Mouse (Mus musculus) lung, embryonic 16.5 days (tissue): ENCODE data around the gene Cabcoco1. TPM values are rescaled to one million over a fixed set of nuclear protein-coding genes. Genes with fewer than 3 reads are reported as not detected.
A peak's percentile ranks its signal among the peaks of the same experiment; 100 is the strongest.

Experiments used
- ATAC-seq: fragments of 200-750 bp; cut with Nextera tagmentation; 2 replicates; pipeline ENCODE4 v1.8.0; 2017; ENCODE audit warnings: low read depth, mild to moderate bottlenecking, moderate library complexity
- H3K27ac ChIP-seq: fragments of 300-500 bp; sonication (generic); 2 replicates; pipeline ENCODE4 v1.5.1; 2014; ENCODE audit warnings: mild to moderate bottlenecking, control low read depth, low read length
- H3K27me3 ChIP-seq: fragments of 300-500 bp; sonication (generic); 2 replicates; pipeline ENCODE4 v1.6.1; 2014; ENCODE audit warnings: low read depth, low read length, mixed read lengths; ENCODE audit not compliant: control insufficient read depth, insufficient read depth
- H3K36me3 ChIP-seq: fragments of 300-500 bp; sonication (generic); 2 replicates; pipeline ENCODE4 v1.6.1; 2014; ENCODE audit warnings: low read length; ENCODE audit not compliant: control insufficient read depth, insufficient read depth
- H3K4me1 ChIP-seq: fragments of 300-500 bp; sonication (generic); replicated peaks from 2 replicates; pipeline ENCODE4 v1.6.1; 2014; ENCODE audit warnings: low read length, mixed read lengths; ENCODE audit not compliant: control insufficient read depth, insufficient read depth
- H3K4me2 ChIP-seq: fragments of 300-500 bp; sonication (generic); 2 replicates; pipeline ENCODE4 v1.6.1; 2014; ENCODE audit warnings: low read depth, low read length, control low read depth
- H3K4me3 ChIP-seq: fragments of 300-500 bp; sonication (generic); 2 replicates; pipeline ENCODE4 v1.5.1; 2014; ENCODE audit warnings: mild to moderate bottlenecking, low read length, control low read depth
- H3K9ac ChIP-seq: fragments of 300-500 bp; sonication (generic); 2 replicates; pipeline ENCODE4 v1.6.1; 2014; ENCODE audit warnings: low read length, control low read depth
- H3K9me3 ChIP-seq: fragments of 300-500 bp; sonication (generic); 2 replicates; pipeline ENCODE4 v1.6.1; 2016; ENCODE audit warnings: low read length; ENCODE audit not compliant: control insufficient read depth
- WGBS: fragments of 180-500 bp; shearing (Covaris S2); extraction: QIAGEN DNeasy Blood & Tissue Kit; methylation state at CpG from one replicate; pipeline ENCODE4 v1.1.7; 2014; 5-methylcytosine and 5-hydroxymethylcytosine counted together
- polyA plus RNA-seq: library from polyadenylated mRNA; unstranded; fragments of >200 nt; fragmentation: Nextera tagmentation; extraction: Ambion mirVana; gene quantifications from 2 replicates; pipeline ENCODE4 v1.2.1, GENCODE M21; 2015

The Cabcoco1 gene
- polyA plus RNA-seq, 1 experiment from 2014 or later, result 11.0 TPM

DNA sequence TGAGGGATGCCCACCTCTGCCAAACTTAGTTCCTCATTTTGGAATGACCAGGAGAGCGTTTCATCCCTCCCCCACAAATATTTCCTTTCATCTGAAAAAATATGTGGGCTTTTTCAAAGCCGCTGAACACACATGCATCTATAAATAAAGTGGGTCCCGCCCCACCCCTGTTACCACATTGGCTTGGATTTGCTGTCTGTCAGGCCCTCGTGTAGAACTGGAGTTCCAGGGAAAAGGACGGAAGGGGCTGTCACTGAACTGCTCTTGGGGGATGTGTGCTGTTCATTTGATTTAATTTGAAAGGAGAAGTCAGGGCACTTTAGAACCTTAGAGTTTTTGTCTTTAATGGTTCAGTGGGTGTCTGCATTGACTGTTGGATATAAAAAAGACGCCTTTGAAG, 50.9 kb downstream of the Cabcoco1 start:
- ATAC-seq, result peak; percentile 73
- Histone ChIP-seq H3K9ac (no peak overlapping the region), H3K27ac (peak overlapping the region; percentile 72), H3K27me3 (no peaks in the 10 kb centered on the region), H3K9me3 (no peaks in the 10 kb centered on the region), H3K36me3 (no peaks in the 10 kb centered on the region), H3K4me1 (peaks cover 7% of the 10 kb centered on the region; the same call in 1 of the 2 replicates), H3K4me3 (no peak overlapping the region), H3K4me2 (no peak overlapping the region)
- WGBS, result 48% methylated on average over 6 of the region's 6 CpGs

DNA sequence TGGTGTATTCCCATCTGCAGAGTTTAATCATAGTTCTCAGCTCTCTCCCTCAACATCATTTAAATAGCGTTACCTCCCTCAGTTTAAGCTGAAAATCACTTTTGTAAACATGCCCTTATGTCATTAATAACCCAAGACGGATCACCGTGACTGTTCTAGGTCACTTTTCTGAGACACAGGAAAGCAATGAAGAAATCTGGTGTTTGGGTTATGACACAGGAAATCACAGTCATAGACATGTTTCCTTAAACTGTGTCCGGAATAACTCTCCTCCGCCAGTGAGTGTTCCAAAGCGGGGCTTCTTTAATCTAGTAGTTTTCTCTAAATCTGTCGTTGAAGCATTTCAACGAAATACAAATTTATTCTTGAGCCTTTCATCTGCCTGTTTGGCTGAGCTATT, 68.9 kb downstream of the Cabcoco1 start:
- ATAC-seq, result peak; percentile 51

DNA sequence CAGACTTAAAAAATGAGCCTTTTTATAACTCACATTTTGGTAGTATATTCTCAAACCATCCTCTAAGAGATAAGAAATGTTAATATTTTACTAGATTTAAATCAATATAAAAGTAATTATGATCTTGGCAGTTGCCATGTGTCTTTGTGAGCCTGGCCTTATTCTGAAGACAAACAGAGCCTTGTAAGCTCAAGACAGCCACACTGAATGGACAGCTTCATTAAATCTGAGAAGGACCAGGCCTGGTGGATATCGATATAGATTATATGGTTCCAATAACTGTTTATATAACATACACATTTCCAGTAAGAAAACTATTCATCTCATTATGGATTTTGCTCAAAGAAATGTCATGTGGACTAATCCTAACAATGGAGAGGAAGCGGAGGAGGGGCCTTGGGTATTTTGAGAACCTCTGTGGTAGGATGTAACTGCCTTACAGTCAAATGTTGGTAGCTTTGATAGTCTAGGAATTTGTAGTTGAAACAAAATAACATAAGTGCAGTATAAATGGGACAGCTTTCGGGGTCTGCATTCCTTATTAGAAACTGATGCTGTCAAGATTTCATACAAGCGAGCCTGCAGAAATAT, 75.9 kb downstream of the Cabcoco1 start:
- Histone ChIP-seq H3K27ac (no peak overlapping the region), H3K27me3 (no peaks in the 10 kb centered on the region), H3K9ac (no peak overlapping the region), H3K4me1 (peaks cover 7% of the 10 kb centered on the region; the same call in 1 of the 2 replicates), H3K4me2 (no peak overlapping the region), H3K4me3 (no peak overlapping the region), H3K9me3 (no peaks in the 10 kb centered on the region), H3K36me3 (no peaks in the 10 kb centered on the region)
- no peak for ATAC-seq
- WGBS, result 64% methylated on average over 4 of the region's 4 CpGs

More for the DNA sequence above, 68.9 kb downstream of the Cabcoco1 start:
- no peaks in the 10 kb centered on the region for H3K27me3 ChIP-seq
- H3K4me1 ChIP-seq, result peaks cover 6% of the 10 kb centered on the region; the same call in 1 of the 2 replicates
- WGBS, result 34% methylated on average over 8 of the region's 8 CpGs
- no peak overlapping the region for H3K27ac ChIP-seq
- H3K36me3 ChIP-seq, result no peaks in the 10 kb centered on the region
- no peak overlapping the region for H3K9ac ChIP-seq
- H3K4me2 ChIP-seq, result no peak overlapping the region
- no peaks in the 10 kb centered on the region for H3K9me3 ChIP-seq
- no peak overlapping the region for H3K4me3 ChIP-seq

DNA sequence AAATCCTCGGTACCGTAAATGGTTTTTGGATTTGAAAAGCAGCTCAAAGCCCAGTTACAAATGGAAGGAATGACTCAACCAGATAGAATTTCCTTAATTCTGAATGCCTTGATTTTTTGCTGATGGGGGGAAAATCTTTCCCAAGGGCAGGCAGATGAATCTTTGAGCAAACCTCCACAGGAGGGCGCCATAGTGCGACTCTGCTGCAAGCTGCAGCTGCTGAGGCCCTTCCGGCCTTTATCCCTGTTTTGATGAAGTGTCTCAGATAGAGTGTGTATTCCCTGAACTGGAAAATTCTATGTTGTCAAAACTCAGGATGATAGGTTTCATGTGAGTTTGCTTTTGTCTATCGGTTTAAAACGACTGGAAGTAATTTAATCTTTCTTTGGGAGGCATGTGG, 76.8 kb downstream of the Cabcoco1 start:
- WGBS, result 18% methylated on average over 7 of the region's 7 CpGs
- Histone ChIP-seq H3K9me3 (no peaks in the 10 kb centered on the region), H3K4me3 (no peak overlapping the region), H3K9ac (no peak overlapping the region), H3K27ac (no peak overlapping the region), H3K27me3 (no peaks in the 10 kb centered on the region), H3K4me2 (no peak overlapping the region), H3K4me1 (peaks cover 7% of the 10 kb centered on the region; the same call in 1 of the 2 replicates), H3K36me3 (no peaks in the 10 kb centered on the region)
- ATAC-seq, result peak; percentile 72; the same call in 1 of the 2 replicates

DNA sequence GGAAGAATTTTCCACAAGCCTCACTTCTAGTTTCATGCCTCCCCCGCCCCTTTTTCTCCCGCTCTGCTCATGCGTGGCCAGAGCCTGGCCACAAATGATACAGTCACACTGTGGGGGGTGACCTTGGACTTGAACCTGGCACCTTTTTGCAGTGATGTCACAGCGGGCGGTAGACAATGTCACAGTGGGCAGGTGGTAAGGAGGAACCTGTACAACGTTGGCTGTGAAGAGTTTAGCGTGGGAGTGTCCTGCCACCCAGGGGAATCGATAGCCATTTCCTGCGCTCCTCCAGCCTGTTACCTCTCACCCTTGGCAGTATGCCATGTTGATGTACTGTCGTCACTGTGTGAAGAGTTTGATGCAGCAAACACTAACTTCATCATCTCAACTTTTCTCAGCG, 81.9 kb downstream of the Cabcoco1 start:
- Histone ChIP-seq H3K36me3 (no peaks in the 10 kb centered on the region), H3K9me3 (no peaks in the 10 kb centered on the region), H3K27me3 (no peaks in the 10 kb centered on the region), H3K9ac (no peak overlapping the region), H3K4me3 (no peak overlapping the region), H3K4me1 (peaks cover 7% of the 10 kb centered on the region; the same call in 1 of the 2 replicates), H3K4me2 (no peak overlapping the region), H3K27ac (no peak overlapping the region)
- WGBS, result 64% methylated on average over 11 of the region's 11 CpGs
- no peak for ATAC-seq

DNA sequence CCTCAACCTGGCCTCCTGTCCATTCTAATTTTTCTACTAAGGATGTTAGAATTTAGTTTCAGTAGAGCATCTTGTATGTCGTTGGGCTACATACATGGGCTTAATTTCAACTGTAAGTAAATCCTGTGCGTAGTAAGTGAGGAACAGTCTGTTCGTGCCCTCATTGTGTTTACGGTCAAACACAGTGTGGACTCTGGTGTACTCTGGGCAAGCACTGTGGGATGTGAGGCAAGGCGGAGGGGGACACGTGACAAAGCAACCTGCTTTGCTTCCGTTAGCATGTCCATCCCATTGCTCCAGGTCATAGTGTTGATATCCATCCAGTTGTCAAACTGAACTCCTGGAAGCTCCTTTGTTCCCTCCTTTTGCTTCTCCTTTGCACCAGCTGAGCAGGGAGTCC, 84.7 kb downstream of the Cabcoco1 start:
- no peak overlapping the region for H3K27ac ChIP-seq
- H3K9me3 ChIP-seq, result peaks cover 4% of the 10 kb centered on the region
- no peaks in the 10 kb centered on the region for H3K27me3 ChIP-seq
- no peak overlapping the region for H3K4me2 ChIP-seq
- H3K36me3 ChIP-seq, result no peaks in the 10 kb centered on the region
- H3K4me1 ChIP-seq, result no peaks in the 10 kb centered on the region
- H3K4me3 ChIP-seq, result no peak overlapping the region
- no peak for ATAC-seq
- WGBS, result 88% methylated on average over 7 of the region's 7 CpGs
- no peak overlapping the region for H3K9ac ChIP-seq

DNA sequence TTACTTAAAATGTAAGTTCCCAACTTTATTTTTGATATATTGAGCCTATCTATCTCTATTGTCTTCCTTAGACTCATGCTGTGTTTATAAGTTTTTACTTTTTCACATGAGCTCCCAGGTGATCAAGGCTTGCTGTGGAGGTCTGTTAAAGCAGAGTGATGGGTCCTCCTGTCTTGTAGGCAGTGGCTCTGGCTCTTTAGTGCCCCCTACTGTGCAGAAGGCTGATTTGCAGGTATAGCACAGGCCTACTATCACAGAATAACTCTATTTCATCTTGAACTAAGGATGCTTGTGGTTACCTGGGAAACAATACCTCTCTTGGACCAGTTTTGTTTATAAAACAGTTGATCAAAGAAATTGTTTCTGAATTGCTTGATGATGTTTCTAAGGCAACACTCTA, 87.2 kb downstream of the Cabcoco1 start:
- H3K4me3 ChIP-seq, result no peak overlapping the region
- H3K27me3 ChIP-seq, result no peaks in the 10 kb centered on the region
- H3K27ac ChIP-seq, result no peak overlapping the region
- H3K4me1 ChIP-seq, result no peaks in the 10 kb centered on the region
- H3K9ac ChIP-seq, result no peak overlapping the region
- H3K9me3 ChIP-seq, result peaks cover 4% of the 10 kb centered on the region
- ATAC-seq, result no peak
- H3K4me2 ChIP-seq, result no peak overlapping the region
- H3K36me3 ChIP-seq, result no peaks in the 10 kb centered on the region

DNA sequence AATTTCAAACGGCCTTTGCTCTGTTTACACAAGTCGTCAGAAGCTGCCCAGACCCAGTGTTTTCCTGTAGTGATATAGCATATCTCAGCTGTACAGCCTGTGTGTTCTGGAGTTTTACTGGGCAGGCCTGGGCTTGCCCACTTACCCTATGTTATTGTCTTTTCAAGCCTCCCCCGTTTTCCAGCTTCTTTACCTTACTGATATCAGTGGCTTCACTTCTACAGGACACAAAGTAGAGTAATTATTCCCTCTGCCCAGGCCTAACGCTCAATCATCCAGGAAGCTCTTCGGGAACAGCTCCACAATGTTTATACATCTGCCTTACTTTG, 94.9 kb downstream of the Cabcoco1 start:
- 6% methylated on average over 5 of the region's 5 CpGs for WGBS
- peak overlapping the region; percentile 38; the same call in 1 of the 2 replicates for H3K4me2 ChIP-seq
- peak; percentile 87 for ATAC-seq

DNA sequence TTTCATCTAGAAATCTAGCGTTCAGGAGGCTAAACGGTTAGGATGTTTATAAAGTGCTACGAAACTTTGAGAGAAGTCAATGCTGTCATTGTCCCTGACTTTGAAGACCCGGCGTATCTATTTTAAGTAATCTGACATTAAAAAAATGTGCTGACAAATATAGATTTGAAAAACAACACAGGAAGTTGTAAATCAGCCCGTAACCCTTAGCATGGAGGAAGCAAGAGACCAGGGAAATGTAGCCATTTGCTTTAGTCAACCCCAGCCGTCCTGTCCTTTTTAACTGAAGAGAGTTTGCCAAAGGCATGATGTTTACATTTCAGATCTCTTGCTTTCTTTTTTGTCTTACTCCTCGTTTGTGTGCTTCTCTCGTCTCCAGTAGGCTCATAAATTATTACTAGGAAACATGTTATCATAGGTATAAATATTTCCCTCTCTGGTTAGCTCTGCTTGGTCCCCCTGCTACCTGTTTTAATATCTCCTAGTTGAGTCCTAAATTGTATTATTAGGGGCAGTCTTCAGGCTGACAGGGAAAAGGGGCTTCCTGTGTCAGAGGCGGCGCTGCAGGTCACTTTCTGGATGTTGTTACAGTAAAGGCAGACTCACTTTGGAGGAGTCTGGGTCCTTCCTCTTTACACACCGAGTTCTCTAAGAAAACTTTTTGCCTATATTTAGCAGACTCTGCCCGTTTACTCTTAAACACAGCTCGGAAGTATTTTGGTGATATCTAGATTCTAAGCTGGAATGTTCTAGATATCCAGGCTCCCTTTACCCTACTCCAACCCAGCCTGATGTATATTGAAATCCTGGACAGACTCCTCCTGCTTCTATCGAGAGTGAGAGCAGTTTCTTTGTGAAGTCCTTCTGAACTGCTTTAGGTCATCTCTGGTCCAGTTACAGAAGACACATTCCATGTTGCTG, 95.6 kb downstream of the Cabcoco1 start:
- Histone ChIP-seq H3K4me1 (peaks cover 20% of the 10 kb centered on the region), H3K27ac (peak overlapping the region; percentile 97), H3K4me3 (no peak overlapping the region), H3K36me3 (no peaks in the 10 kb centered on the region), H3K9ac (peak overlapping the region; percentile 23; the same call in 1 of the 2 replicates), H3K27me3 (no peaks in the 10 kb centered on the region), H3K9me3 (no peaks in the 10 kb centered on the region), H3K4me2 (peak overlapping the region; percentile 38)
- ATAC-seq, result peak; percentile 61
- 12% methylated on average over 15 of the region's 15 CpGs for WGBS

More for the DNA sequence above, 94.9 kb downstream of the Cabcoco1 start:
- H3K36me3 ChIP-seq, result no peaks in the 10 kb centered on the region
- no peaks in the 10 kb centered on the region for H3K27me3 ChIP-seq
- peaks cover 20% of the 10 kb centered on the region for H3K4me1 ChIP-seq
- H3K9ac ChIP-seq, result peak overlapping the region; percentile 26; the same call in 1 of the 2 replicates
- no peaks in the 10 kb centered on the region for H3K9me3 ChIP-seq
- H3K27ac ChIP-seq, result peak overlapping the region; percentile 97
- no peak overlapping the region for H3K4me3 ChIP-seq
